Mouse (Mus musculus) A20 (cell line): ENCODE results near the gene Frem1.

ENCODE experiments used
- DNase-seq: peaks from one replicate; pipeline ENCODE4 v3.0.0-alpha.2; 2011; ENCODE audit warnings: low read depth, low spot score

Frem1 gene

GRCm38 (mm10) chr4:82872548-82872947, 179.6 kb downstream of the Frem1 start:
- DNase-seq = no peak

- no peak for DNase-seq
Observed at GRCm38 (mm10) chr4:82872121-82872520, 180.0 kb downstream of the Frem1 start.

- no peak for DNase-seq
Observed at GRCm38 (mm10) chr4:82870931-82871330, 181.2 kb downstream of the Frem1 start.

DNA sequence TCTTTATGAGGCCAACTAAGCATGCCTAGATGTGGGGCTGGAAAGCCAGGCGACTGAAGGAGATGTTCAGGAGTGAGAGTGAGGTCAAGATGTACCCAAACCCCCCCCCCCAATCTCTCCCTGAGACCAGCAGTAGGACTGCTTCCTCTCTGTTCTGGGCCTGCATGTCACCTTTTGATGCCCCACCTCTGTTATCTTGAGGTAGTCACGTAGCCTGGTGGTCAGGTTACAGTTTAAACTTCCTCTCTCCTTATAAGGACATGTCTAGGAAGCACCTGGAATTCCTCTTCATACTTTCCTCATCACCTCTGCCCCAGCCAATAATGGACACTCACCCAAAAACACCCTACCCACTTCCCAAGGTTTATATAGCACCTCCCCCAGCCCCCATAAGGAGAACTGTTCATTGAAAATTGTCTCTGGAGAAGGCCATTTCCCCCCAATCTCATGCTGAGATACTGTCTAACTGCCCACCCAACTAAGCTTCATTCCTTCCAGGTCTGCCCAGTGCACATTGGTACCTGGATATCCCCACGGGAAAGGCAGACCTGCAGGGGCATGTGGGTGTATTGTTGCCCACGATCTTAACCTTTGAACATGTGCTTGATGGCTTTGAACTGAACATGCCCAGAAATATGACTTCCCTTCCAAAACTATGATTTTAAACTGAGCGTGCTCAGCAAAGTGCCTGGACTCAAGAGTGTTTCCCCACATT, 184.3 kb downstream of the Frem1 start:
- no peak for DNase-seq

DNA sequence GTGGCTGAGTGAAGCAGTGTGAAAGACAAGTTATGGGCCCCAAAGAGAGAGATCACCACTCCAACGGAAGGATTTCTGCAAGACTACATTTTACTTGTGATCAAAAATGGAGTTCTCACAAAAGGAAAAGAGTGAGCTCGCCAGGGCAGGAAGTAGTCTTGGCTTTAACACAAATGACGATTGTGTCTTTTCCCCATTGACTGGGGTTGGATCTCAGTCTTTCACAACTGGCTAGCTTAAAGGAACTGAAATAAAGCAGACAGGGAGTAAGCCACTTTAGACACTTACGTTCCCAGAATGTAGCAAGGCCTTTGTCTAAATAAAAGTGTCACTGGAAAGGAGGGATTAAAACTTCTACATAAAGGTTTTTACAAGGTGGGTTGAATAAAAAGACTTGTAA, 185.0 kb downstream of the Frem1 start:
- no peak for DNase-seq

DNA sequence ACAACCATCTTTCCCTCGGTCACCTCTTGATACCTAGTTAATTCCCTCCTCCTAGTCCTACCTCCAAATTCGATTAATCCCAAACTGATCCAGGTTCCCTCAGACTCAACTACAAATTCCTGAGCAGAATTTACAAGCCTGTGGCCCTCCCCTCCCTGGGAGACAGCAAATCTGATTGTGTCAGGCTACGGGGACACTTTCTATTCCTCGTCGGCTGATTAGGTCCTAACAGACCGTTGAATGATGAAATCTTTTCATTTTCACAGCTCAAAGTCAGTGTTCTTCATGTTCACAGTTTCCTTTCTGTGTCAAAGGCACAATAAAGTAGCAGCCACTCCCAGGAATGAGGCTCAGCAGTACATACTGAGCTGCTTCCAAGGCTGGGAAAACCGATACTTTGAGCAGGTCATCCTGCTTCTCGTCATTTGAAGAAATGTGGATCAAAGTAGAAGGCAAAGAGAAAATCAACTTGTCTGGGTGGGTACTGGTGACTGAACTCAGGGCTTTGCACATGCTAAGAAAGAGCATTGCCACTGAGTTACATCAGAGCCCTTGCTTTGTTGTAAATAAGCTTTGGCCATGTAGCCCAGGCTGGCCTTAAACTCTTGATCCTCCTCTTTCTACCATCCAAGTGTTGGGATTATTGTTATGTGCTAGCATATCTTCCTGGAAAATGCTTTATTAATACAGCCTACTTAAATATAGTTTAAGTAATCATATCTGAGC, 187.0 kb downstream of the Frem1 start:
- no peak for DNase-seq

DNA sequence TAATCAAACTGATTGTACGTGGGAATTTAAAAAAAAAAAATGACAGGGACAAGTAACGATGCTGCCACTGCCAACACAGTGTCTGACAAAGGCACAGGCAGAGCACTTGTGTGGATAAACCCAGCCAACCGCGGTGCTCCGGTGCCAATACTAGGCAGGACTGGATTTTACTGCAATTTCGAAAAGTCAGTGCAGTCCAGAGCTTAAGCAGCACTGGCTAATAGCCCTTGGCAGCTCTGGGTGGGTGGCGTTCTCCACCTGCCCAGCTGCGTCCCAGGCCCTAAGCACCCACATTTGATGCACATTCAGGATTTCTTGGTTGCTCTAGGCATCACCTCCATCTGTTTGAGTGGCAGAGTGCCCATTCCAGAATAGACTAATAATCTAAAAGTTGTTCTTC, 188.8 kb downstream of the Frem1 start:
- no peak for DNase-seq

GRCm38 (mm10) chr4:82861451-82861850, 190.7 kb downstream of the Frem1 start:
- no peak for DNase-seq

- no peak for DNase-seq
Observed at GRCm38 (mm10) chr4:82860566-82860965, 191.6 kb downstream of the Frem1 start.

GRCm38 (mm10) chr4:82859131-82860125, 192.7 kb downstream of the Frem1 start, which contains the start of gene Zdhhc21:
Zdhhc21 (minus strand) TSS chr4:82859958.
- peak; percentile 83 for DNase-seq

- DNase-seq = peak; percentile 64
Observed at GRCm38 (mm10) chr4:82858431-82859010, 193.6 kb downstream of the Frem1 start.

DNA sequence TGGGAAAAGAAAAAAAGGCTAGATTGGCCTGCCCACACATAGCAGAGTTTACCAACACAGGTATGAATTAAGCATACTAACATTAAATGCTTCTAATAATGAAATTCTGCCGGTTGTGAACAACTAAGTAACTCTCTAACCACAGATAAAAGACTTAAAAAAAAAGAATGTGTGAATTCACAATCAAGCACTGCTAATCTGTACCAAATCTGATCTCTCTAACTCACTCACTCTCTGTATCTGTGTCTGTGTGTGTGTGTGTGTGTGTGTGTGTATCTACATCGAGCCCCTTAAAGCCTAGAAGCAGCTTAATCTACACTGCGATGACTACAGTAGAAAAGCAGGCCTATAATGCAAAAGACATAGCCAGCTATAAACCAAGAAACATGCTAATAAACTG, 195.2 kb downstream of the Frem1 start:
- DNase-seq = peak; percentile 22

GRCm38 (mm10) chr4:82853809-82854208, 198.3 kb downstream of the Frem1 start:
- no peak for DNase-seq

DNA sequence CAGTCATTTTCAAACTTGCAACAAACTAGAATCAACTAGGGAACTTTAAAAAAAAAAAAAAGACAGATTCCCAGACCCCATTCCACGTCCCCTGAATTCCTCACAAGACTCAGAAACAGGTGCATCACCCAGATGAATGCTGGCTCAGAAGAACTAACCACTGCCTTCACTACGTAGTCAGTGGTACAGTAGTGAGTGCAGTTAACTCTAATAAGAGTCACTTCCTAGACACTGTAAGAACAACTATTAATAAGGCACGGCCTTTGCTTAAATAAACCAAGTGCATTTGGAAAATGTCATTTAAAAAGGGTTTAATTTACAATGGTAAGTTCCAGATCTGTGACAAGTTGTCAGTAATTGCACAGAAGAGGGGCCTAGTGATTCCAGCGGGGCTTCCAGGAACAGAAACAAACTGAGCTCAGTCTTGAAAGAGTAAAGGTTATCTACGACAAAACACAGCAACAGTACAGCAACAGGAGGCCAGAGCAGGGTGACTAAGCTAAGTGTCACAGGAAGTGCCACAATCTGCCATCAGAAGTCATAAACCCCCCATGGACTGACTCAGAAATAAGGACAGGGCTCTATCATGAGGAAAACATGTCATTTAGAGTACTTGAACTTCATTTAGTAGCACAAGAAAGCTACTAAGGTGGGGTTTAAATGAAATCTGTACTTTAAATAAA, 203.4 kb downstream of the Frem1 start:
- DNase-seq = no peak
